Mouse (Mus musculus): ENCODE results near the gene Eif2a.

DNA sequence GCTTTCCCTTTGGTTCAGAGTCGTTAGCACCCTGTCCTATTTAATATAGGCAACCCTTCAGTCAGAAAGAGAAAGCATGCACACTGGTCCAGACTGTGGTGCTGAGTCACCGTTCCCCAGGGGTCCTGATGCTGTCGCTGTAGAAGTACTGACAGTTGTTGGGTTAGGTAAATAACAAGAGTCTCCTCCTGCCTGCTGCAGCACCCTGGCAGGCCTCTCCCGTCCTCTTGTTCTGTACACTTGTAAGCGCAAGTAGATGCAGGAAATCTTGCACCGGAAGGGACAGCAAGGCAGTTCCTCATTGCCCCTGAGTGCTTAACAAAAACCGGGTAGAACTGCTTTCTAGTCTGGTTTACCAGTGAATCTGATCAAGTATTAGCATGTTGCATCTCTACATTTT is 31.0 kb downstream of the Eif2a start:
- TF ChIP-seq CHD2 (IDR thresholded peaks at IDR 0.05; ENCODE audit: low read depth, low read length), result no peak
- TF ChIP-seq HCFC1 (IDR thresholded peaks at IDR 0.05; ENCODE audit: borderline replicate concordance, insufficient read depth, low read length), result no peak
